Mouse (Mus musculus) lung, embryonic 14.5 days (tissue): ENCODE measurements around the gene Intu. TPM values are rescaled to one million over a fixed set of nuclear protein-coding genes. Genes with fewer than 3 reads are reported as not detected.

Experiments used
- ATAC-seq: fragments of 200-750 bp; cut with Nextera tagmentation; 2 replicates; pipeline ENCODE4 v1.8.0; 2017; ENCODE audit warnings: mild to moderate bottlenecking, moderate TSS enrichment, moderate library complexity; ENCODE audit not compliant: insufficient read depth
- DNase-seq: peaks from one replicate; pipeline ENCODE4 v3.0.0-alpha.2; 2015
- H3K27ac ChIP-seq: fragments of 300-500 bp; sonication (generic); 2 replicates; pipeline ENCODE4 v1.5.1; 2014; ENCODE audit warnings: low read depth, mild to moderate bottlenecking, moderate library complexity
- H3K27me3 ChIP-seq: fragments of 300-500 bp; sonication (generic); 2 replicates; pipeline ENCODE4 v1.6.1; 2014; ENCODE audit warnings: low read length, control low read depth; ENCODE audit not compliant: insufficient read depth
- H3K36me3 ChIP-seq: fragments of 300-500 bp; sonication (generic); 2 replicates; pipeline ENCODE4 v1.6.1; 2014; ENCODE audit warnings: control low read depth; ENCODE audit not compliant: insufficient read depth
- H3K4me1 ChIP-seq: fragments of 300-500 bp; sonication (generic); 2 replicates; pipeline ENCODE4 v1.6.1; 2014; ENCODE audit warnings: antibody characterized with exemption, control low read depth; ENCODE audit not compliant: insufficient read depth
- H3K4me2 ChIP-seq: fragments of 300-500 bp; sonication (generic); 2 replicates; pipeline ENCODE4 v1.6.1; 2014; ENCODE audit warnings: mild to moderate bottlenecking
- H3K4me3 ChIP-seq: fragments of 300-500 bp; sonication (generic); 2 replicates; pipeline ENCODE4 v1.5.1; 2014; ENCODE audit warnings: low read depth, low read length
- H3K9ac ChIP-seq: fragments of 300-500 bp; sonication (generic); 2 replicates; pipeline ENCODE4 v1.6.1; 2014
- H3K9me3 ChIP-seq: fragments of 300-500 bp; sonication (generic); 2 replicates; pipeline ENCODE4 v1.6.1; 2016; ENCODE audit warnings: low read depth, low read length, control low read depth
- CTCF ChIP-seq: IDR thresholded peaks from 2 replicates; pipeline ENCODE4 v1.5.1; 2016; ENCODE audit warnings: antibody characterized with exemption, low read depth
- WGBS: fragments of 180-500 bp; shearing (Covaris S2); extraction: QIAGEN DNeasy Blood & Tissue Kit; methylation state at CpG from one replicate; pipeline ENCODE4 v1.1.7; 2014; 5-methylcytosine and 5-hydroxymethylcytosine counted together
- polyA plus RNA-seq: library from polyadenylated mRNA; unstranded; fragments of >200 nt; fragmentation: Nextera tagmentation; extraction: Ambion mirVana; gene quantifications from 2 replicates; pipeline ENCODE4 v1.2.1, GENCODE M21; 2014

Gene Intu
- polyA plus RNA-seq, 1 experiment from 2014 or later = 4.1 TPM

GRCm38 (mm10) chr3:40683171-40683570 is 152.1 kb downstream of the Intu start:
- Histone ChIP-seq H3K9ac (no peak overlapping the region), H3K4me3 (no peak overlapping the region), H3K4me2 (no peak overlapping the region), H3K27ac (no peak overlapping the region), H3K4me1 (peaks cover 3% of the 10 kb centered on the region), H3K9me3 (no peaks in the 10 kb centered on the region), H3K36me3 (peaks cover 8% of the 10 kb centered on the region; the same call in 1 of the 2 replicates), H3K27me3 (no peaks in the 10 kb centered on the region)
- WGBS = 91% methylated on average over 18 of the region's 18 CpGs
- no peak for TF ChIP-seq CTCF
- no peak for ATAC-seq
- no peak for DNase-seq

DNA sequence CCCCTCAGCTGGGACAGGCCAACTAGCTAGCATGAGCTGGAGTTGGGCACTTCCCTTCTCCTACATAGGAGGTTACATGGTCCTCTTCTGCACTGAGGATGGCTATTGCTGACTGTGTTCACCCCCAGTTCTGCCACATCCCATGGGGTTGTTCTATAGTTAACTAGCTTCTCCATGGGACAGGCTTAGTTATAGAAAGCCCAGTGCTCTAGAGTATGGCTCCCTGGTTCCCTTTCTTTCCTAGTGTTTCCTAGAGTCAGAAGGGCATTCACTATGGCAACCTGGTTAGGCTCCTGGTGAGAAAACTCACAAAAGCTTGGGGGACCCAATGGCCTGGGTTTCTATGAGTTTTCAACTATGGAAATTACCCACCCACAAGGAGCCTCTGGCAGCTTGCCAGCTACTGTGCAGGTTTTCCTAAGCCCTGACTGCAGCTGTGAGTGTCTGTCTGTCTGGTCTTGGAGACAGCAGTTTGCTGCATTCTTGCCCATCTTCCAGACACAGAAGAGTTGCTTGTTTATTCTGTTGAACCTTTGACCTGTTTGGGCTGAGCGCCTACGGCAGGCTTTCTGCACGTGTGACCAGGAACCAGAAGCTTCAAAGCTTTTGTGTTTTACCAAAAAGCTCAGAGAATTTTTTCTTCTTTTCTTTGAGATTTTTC is 154.9 kb downstream of the Intu start:
- no peak overlapping the region for H3K9ac ChIP-seq
- no peaks in the 10 kb centered on the region for H3K27me3 ChIP-seq
- H3K27ac ChIP-seq = no peak overlapping the region
- DNase-seq (peak; percentile 63), ATAC-seq (no peak)
- WGBS = 11% methylated on average over 3 of the region's 3 CpGs
- H3K4me3 ChIP-seq = no peak overlapping the region
- H3K4me1 ChIP-seq = peaks cover 3% of the 10 kb centered on the region
- no peak overlapping the region for H3K4me2 ChIP-seq
- no peaks in the 10 kb centered on the region for H3K36me3 ChIP-seq
- H3K9me3 ChIP-seq = no peaks in the 10 kb centered on the region
- TF ChIP-seq CTCF = no peak

DNA sequence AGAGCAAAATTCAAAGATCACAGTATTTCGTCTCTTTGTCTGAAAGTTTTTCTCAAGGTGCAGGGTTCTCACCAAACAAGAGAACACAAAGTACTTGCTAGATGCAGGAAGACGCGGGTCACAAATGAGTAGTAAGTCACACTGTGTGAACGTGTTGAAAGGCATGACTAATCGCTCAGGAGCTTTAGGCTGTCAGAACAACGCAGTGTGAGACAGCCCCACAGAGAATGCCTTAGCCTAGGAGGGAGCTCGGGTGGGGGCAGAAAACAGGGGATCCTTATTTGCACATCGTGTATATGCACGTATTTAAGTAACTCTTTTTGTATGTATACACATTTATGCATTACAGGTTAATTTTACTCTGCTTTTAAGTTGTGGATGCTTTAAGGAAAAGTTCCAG is 155.8 kb downstream of the Intu start:
- no peak for DNase-seq
- Histone ChIP-seq H3K9ac (no peak overlapping the region), H3K27me3 (no peaks in the 10 kb centered on the region), H3K36me3 (no peaks in the 10 kb centered on the region), H3K9me3 (no peaks in the 10 kb centered on the region), H3K4me1 (peaks cover 3% of the 10 kb centered on the region), H3K4me2 (no peak overlapping the region), H3K27ac (no peak overlapping the region), H3K4me3 (no peak overlapping the region)
- TF ChIP-seq CTCF = no peak
- ATAC-seq = no peak
- WGBS = 43% methylated on average over 9 of the region's 9 CpGs

- H3K36me3 ChIP-seq = no peaks in the 10 kb centered on the region
- ATAC-seq (no peak), DNase-seq (no peak)
- TF ChIP-seq CTCF = no peak
- H3K27me3 ChIP-seq = no peaks in the 10 kb centered on the region
- H3K4me1 ChIP-seq = peaks cover 3% of the 10 kb centered on the region
- no peak overlapping the region for H3K4me2 ChIP-seq
- no peak overlapping the region for H3K9ac ChIP-seq
- no peaks in the 10 kb centered on the region for H3K9me3 ChIP-seq
- H3K27ac ChIP-seq = no peak overlapping the region
- H3K4me3 ChIP-seq = no peak overlapping the region
- 81% methylated on average over 3 of the region's 3 CpGs for WGBS
These were observed 156.5 kb downstream of the Intu start for GRCm38 (mm10) chr3:40687588-40687987.

GRCm38 (mm10) chr3:40691566-40691965 is 160.5 kb downstream of the Intu start:
- no peaks in the 10 kb centered on the region for H3K9me3 ChIP-seq
- no peak overlapping the region for H3K4me2 ChIP-seq
- 0 out of 2 replicates have a peak, but pooled peaks cover 3% of the 10 kb centered on the region for H3K36me3 ChIP-seq
- no peak overlapping the region for H3K4me3 ChIP-seq
- no peaks in the 10 kb centered on the region for H3K27me3 ChIP-seq
- H3K27ac ChIP-seq = no peak overlapping the region
- no peaks in the 10 kb centered on the region for H3K4me1 ChIP-seq
- WGBS = 72% methylated on average over 6 of the region's 6 CpGs
- TF ChIP-seq CTCF = no peak
- DNase-seq (no peak), ATAC-seq (no peak)
- H3K9ac ChIP-seq = no peak overlapping the region

GRCm38 (mm10) chr3:40693435-40693834 is 162.3 kb downstream of the Intu start:
- 52% methylated on average over 10 of the region's 10 CpGs for WGBS
- TF ChIP-seq CTCF = no peak
- Histone ChIP-seq H3K36me3 (peaks cover 6% of the 10 kb centered on the region; the same call in 1 of the 2 replicates), H3K9me3 (no peaks in the 10 kb centered on the region), H3K4me1 (no peaks in the 10 kb centered on the region), H3K4me2 (no peak overlapping the region), H3K9ac (no peak overlapping the region), H3K27ac (no peak overlapping the region), H3K4me3 (no peak overlapping the region), H3K27me3 (no peaks in the 10 kb centered on the region)
- no peak for DNase-seq
- no peak for ATAC-seq

GRCm38 (mm10) chr3:40693960-40694359 is 162.9 kb downstream of the Intu start:
- no peak overlapping the region for H3K9ac ChIP-seq
- no peak overlapping the region for H3K4me3 ChIP-seq
- no peaks in the 10 kb centered on the region for H3K27me3 ChIP-seq
- 69% methylated on average over 7 of the region's 7 CpGs for WGBS
- H3K4me2 ChIP-seq = no peak overlapping the region
- no peak overlapping the region for H3K27ac ChIP-seq
- ATAC-seq (no peak), DNase-seq (no peak)
- no peaks in the 10 kb centered on the region for H3K9me3 ChIP-seq
- TF ChIP-seq CTCF = no peak
- H3K4me1 ChIP-seq = no peaks in the 10 kb centered on the region
- peaks cover 9% of the 10 kb centered on the region; the same call in 1 of the 2 replicates for H3K36me3 ChIP-seq

GRCm38 (mm10) chr3:40694438-40694837 is 163.4 kb downstream of the Intu start:
- H3K4me3 ChIP-seq = no peak overlapping the region
- H3K27ac ChIP-seq = no peak overlapping the region
- H3K36me3 ChIP-seq = peaks cover 9% of the 10 kb centered on the region; the same call in 1 of the 2 replicates
- peak; percentile 71; the same call in 1 of the 2 replicates for ATAC-seq
- no peak overlapping the region for H3K4me2 ChIP-seq
- 29% methylated on average over 2 of the region's 2 CpGs for WGBS
- no peaks in the 10 kb centered on the region for H3K9me3 ChIP-seq
- DNase-seq = peak; percentile 73
- no peak for TF ChIP-seq CTCF
- no peaks in the 10 kb centered on the region for H3K4me1 ChIP-seq
- H3K9ac ChIP-seq = no peak overlapping the region
- no peaks in the 10 kb centered on the region for H3K27me3 ChIP-seq
